Mouse (Mus musculus): ENCODE results near the gene Tmem185b.

DNA sequence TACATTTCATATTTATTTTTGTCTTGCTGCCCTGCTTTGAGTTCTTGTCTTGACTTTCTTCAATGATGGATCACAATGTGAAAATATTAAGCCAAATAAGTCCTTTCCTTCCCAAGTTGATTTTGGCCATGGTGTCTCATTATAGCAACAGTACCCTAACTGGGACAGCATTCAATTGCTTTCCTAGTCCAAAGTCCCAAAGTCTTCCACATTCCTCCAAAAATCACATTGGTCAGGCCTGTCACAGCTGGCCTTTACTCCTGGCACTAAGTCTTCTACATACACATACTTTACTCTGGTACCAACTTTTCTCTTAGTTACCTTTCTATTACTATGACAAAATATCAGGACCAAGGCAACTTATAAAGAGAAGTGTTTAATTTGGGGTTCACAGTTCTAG, 7.2 kb upstream of the Tmem185b start:
- TF ChIP-seq CTCF (IDR thresholded peaks at IDR 0.05; ENCODE audit: borderline replicate concordance, control insufficient read depth, extremely low read depth, insufficient read depth, low read length, poor library complexity) (no peak), POLR2A (IDR thresholded peaks at IDR 0.05; ENCODE audit: control insufficient read depth, extremely low read depth, insufficient read depth, low read length, poor library complexity) (no peak)

Data from thymus, adult 2 months (tissue).